Mouse (Mus musculus) heart, postnatal 0 days (tissue): ENCODE measurements around the gene Gtf2a1l. TPM values are rescaled to one million over a fixed set of nuclear protein-coding genes. Genes with fewer than 3 reads are reported as not detected.

ENCODE experiments used
- ATAC-seq: fragments of 200-750 bp; cut with Nextera tagmentation; 2 replicates; pipeline ENCODE4 v1.8.0; 2017; ENCODE audit warnings: low read depth, moderate number of reproducible peaks, moderate library complexity; ENCODE audit not compliant: insufficient read depth
- DNase-seq: peaks from one replicate; pipeline ENCODE4 v3.0.0-alpha.2; 2016; ENCODE audit warnings: low spot score
- H3K27ac ChIP-seq: fragments of 300-500 bp; sonication (generic); 2 replicates; pipeline ENCODE4 v1.5.1; 2014; ENCODE audit warnings: low read depth, mild to moderate bottlenecking
- H3K27me3 ChIP-seq: fragments of 300-500 bp; sonication (generic); 2 replicates; pipeline ENCODE4 v1.6.1; 2014; ENCODE audit warnings: low read length, mixed read lengths; ENCODE audit not compliant: control insufficient read depth, insufficient read depth
- H3K36me3 ChIP-seq: fragments of 300-500 bp; sonication (generic); replicated peaks from 2 replicates; pipeline ENCODE4 v1.6.1; 2014; ENCODE audit warnings: low read length, mixed read lengths; ENCODE audit not compliant: control insufficient read depth, insufficient read depth
- H3K4me1 ChIP-seq: fragments of 300-500 bp; sonication (generic); 2 replicates; pipeline ENCODE4 v1.6.1; 2014; ENCODE audit warnings: antibody characterized with exemption; ENCODE audit not compliant: control insufficient read depth, insufficient read depth
- H3K4me2 ChIP-seq: fragments of 300-500 bp; sonication (generic); 2 replicates; pipeline ENCODE4 v1.6.1; 2014; ENCODE audit warnings: low read depth, mild to moderate bottlenecking, low read length, moderate library complexity
- H3K4me3 ChIP-seq: fragments of 300-500 bp; sonication (generic); 2 replicates; pipeline ENCODE4 v1.5.1; 2014; ENCODE audit warnings: low read depth, low read length
- H3K9ac ChIP-seq: fragments of 300-500 bp; sonication (generic); replicated peaks from 2 replicates; pipeline ENCODE4 v1.6.1; 2014; ENCODE audit warnings: low read depth, low read length, mixed read lengths
- H3K9me3 ChIP-seq: fragments of 300-500 bp; sonication (generic); replicated peaks from 2 replicates; pipeline ENCODE4 v1.6.1; 2016; ENCODE audit warnings: low read length; ENCODE audit not compliant: control insufficient read depth
- CTCF ChIP-seq: IDR thresholded peaks from 2 replicates; pipeline ENCODE4 v1.5.1; 2016; ENCODE audit warnings: antibody characterized with exemption, control low read depth, low read depth
- EP300 ChIP-seq: IDR thresholded peaks from 2 replicates; pipeline ENCODE4 v1.6.1; 2016; ENCODE audit warnings: antibody characterized with exemption, low read depth
- WGBS: fragments of 180-500 bp; shearing (Covaris S2); extraction: QIAGEN DNeasy Blood & Tissue Kit; methylation state at CpG from one replicate; pipeline ENCODE4 v1.1.7; 2014; 5-methylcytosine and 5-hydroxymethylcytosine counted together
- polyA plus RNA-seq: library from polyadenylated mRNA; unstranded; fragments of >200 nt; fragmentation: Nextera tagmentation; extraction: Ambion mirVana; gene quantifications from 2 replicates; pipeline ENCODE4 v1.2.1, GENCODE M21; 2015
- total RNA-seq: library from RNA; depleted of rRNA; stranded (reverse); fragments of >200 nt; gene quantifications from 2 replicates; pipeline ENCODE4 v1.2.3, GENCODE M21; 2014; ENCODE audit warnings: low replicate concordance; rRNA removed

The Gtf2a1l gene
- not detected in 2 replicates for total RNA-seq
- polyA plus RNA-seq: not detected in 2 replicates

- H3K27me3 ChIP-seq: no peaks in the 10 kb centered on the region
- H3K36me3 ChIP-seq: no peaks in the 10 kb centered on the region
- no peaks in the 10 kb centered on the region for H3K9me3 ChIP-seq
- no peak for TF ChIP-seq EP300
- no peak for TF ChIP-seq CTCF
- H3K9ac ChIP-seq: no peak within 1 kb of the TSS
- H3K4me1 ChIP-seq: peaks cover 4% of the 10 kb centered on the region; the same call in 1 of the 2 replicates
- H3K4me2 ChIP-seq: peak within 1 kb of the TSS; percentile 24
- WGBS: 20% methylated on average over 21 of the region's 21 CpGs
- H3K4me3 ChIP-seq: 0 out of 2 replicates have a peak within 1 kb of the TSS, but pooled peaks have one; percentile 1
- DNase-seq (no peak), ATAC-seq (peak; percentile 41; the same call in 1 of the 2 replicates)
- no peak within 1 kb of the TSS for H3K27ac ChIP-seq
Measured at GRCm38 (mm10) chr17:88668452-88668851, at the start of gene Gtf2a1l. TSS of gene Gtf2a1l (plus strand) at chr17:88668660.

- Histone ChIP-seq H3K27ac (no peak overlapping the region; the same call in 1 of the 2 replicates), H3K4me3 (no peak overlapping the region), H3K27me3 (no peaks in the 10 kb centered on the region), H3K4me2 (no peak overlapping the region), H3K36me3 (no peaks in the 10 kb centered on the region), H3K9me3 (no peaks in the 10 kb centered on the region), H3K9ac (no peak overlapping the region), H3K4me1 (peaks cover 7% of the 10 kb centered on the region; the same call in 1 of the 2 replicates)
- ATAC-seq (no peak), DNase-seq (no peak)
- TF ChIP-seq EP300 (no peak), CTCF (no peak)
- 83% methylated on average over 4 of the region's 4 CpGs for WGBS
Measured at GRCm38 (mm10) chr17:88620935-88621334, 47.5 kb upstream of the Gtf2a1l start.

GRCm38 (mm10) chr17:88621374-88621773, 47.1 kb upstream of the Gtf2a1l start:
- Histone ChIP-seq H3K27me3 (no peaks in the 10 kb centered on the region), H3K9ac (no peak overlapping the region), H3K27ac (no peak overlapping the region; the same call in 1 of the 2 replicates), H3K4me2 (no peak overlapping the region), H3K4me3 (no peak overlapping the region), H3K9me3 (no peaks in the 10 kb centered on the region), H3K4me1 (peaks cover 12% of the 10 kb centered on the region; the same call in 1 of the 2 replicates), H3K36me3 (no peaks in the 10 kb centered on the region)
- DNase-seq (no peak), ATAC-seq (no peak)
- WGBS: 75% methylated on average over 3 of the region's 3 CpGs
- TF ChIP-seq EP300 (no peak), CTCF (no peak)

GRCm38 (mm10) chr17:88622711-88623110, 45.7 kb upstream of the Gtf2a1l start:
- H3K27me3 ChIP-seq: no peaks in the 10 kb centered on the region
- no peak overlapping the region for H3K4me2 ChIP-seq
- WGBS: 84% methylated on average over 1 of the region's 1 CpGs
- no peak overlapping the region for H3K4me3 ChIP-seq
- no peaks in the 10 kb centered on the region for H3K9me3 ChIP-seq
- H3K27ac ChIP-seq: no peak overlapping the region
- TF ChIP-seq EP300 (no peak), CTCF (no peak)
- H3K36me3 ChIP-seq: no peaks in the 10 kb centered on the region
- DNase-seq (no peak), ATAC-seq (no peak)
- no peak overlapping the region for H3K9ac ChIP-seq
- H3K4me1 ChIP-seq: peaks cover 21% of the 10 kb centered on the region

GRCm38 (mm10) chr17:88624386-88624785, 44.1 kb upstream of the Gtf2a1l start:
- peaks cover 31% of the 10 kb centered on the region for H3K4me1 ChIP-seq
- H3K9ac ChIP-seq: no peak overlapping the region
- H3K9me3 ChIP-seq: no peaks in the 10 kb centered on the region
- DNase-seq: no peak
- H3K27me3 ChIP-seq: no peaks in the 10 kb centered on the region
- H3K36me3 ChIP-seq: no peaks in the 10 kb centered on the region
- no peak overlapping the region for H3K4me2 ChIP-seq
- H3K4me3 ChIP-seq: no peak overlapping the region
- TF ChIP-seq CTCF (no peak), EP300 (no peak)
- H3K27ac ChIP-seq: no peak overlapping the region
- no peak for ATAC-seq
- 86% methylated on average over 4 of the region's 4 CpGs for WGBS

- Histone ChIP-seq H3K36me3 (no peaks in the 10 kb centered on the region), H3K9ac (no peak overlapping the region), H3K4me3 (no peak overlapping the region), H3K27me3 (no peaks in the 10 kb centered on the region), H3K27ac (peak overlapping the region; percentile 88), H3K9me3 (no peaks in the 10 kb centered on the region), H3K4me2 (no peak overlapping the region), H3K4me1 (peaks cover 41% of the 10 kb centered on the region)
- WGBS: 77% methylated on average over 13 of the region's 13 CpGs
- TF ChIP-seq EP300 (no peak), CTCF (no peak)
- no peak for DNase-seq
- ATAC-seq: no peak
Measured at GRCm38 (mm10) chr17:88625350-88625749, 43.1 kb upstream of the Gtf2a1l start.
